Mouse (Mus musculus) spleen, postnatal 14 days (tissue): ENCODE measurements at regions not wholly inside any gene's neighbourhood (a gene's known extent, or its start where the extent isn't known, plus 50 kb on each side); places are given as distances from the start of the nearest gene placed in this dataset.

ENCODE experiments used
- DNase-seq, 2 experiments: peaks; one replicate each; pipeline ENCODE4 v3.0.0; 2021 to 2022; ENCODE audit warnings: low spot score in 2 of 2

GRCm38 (mm10) chr11:44156490-44157345 is 243.1 kb upstream of the Il12b start:
- no peak for DNase-seq

- no peak for DNase-seq
Observed at GRCm38 (mm10) chr11:44158236-44158635, 241.6 kb upstream of the Il12b start.

GRCm38 (mm10) chr11:44161734-44162418 is 238.0 kb upstream of the Il12b start:
- DNase-seq, result no peak

GRCm38 (mm10) chr11:44163049-44163448 is 236.8 kb upstream of the Il12b start:
- no peak for DNase-seq

GRCm38 (mm10) chr11:44163748-44164147 is 236.1 kb upstream of the Il12b start:
- DNase-seq, result no peak

- no peak for DNase-seq
Observed at GRCm38 (mm10) chr11:44164186-44164585, 235.7 kb upstream of the Il12b start.

GRCm38 (mm10) chr11:44167724-44168500 is 232.0 kb upstream of the Il12b start:
- no peak for DNase-seq

- DNase-seq, result no peak
Observed at GRCm38 (mm10) chr11:44172478-44172877, 227.4 kb upstream of the Il12b start.

- no peak for DNase-seq
Observed at GRCm38 (mm10) chr11:44173196-44173595, 226.7 kb upstream of the Il12b start.

GRCm38 (mm10) chr11:44174548-44174947 is 225.3 kb upstream of the Il12b start:
- DNase-seq, result no peak

GRCm38 (mm10) chr11:44179711-44180110 is 220.2 kb upstream of the Il12b start:
- DNase-seq, result no peak

GRCm38 (mm10) chr11:44183823-44184222 is 216.0 kb upstream of the Il12b start:
- no peak for DNase-seq

GRCm38 (mm10) chr11:44185218-44185890 is 214.5 kb upstream of the Il12b start:
- no peak for DNase-seq

- no peak for DNase-seq
Observed at GRCm38 (mm10) chr11:44188202-44188601, 211.7 kb upstream of the Il12b start.

- no peak for DNase-seq
Observed at GRCm38 (mm10) chr11:44193806-44194205, 206.1 kb upstream of the Il12b start.

GRCm38 (mm10) chr11:44202716-44203115 is 197.1 kb upstream of the Il12b start:
- no peak for DNase-seq

GRCm38 (mm10) chr11:44204384-44204783 is 195.5 kb upstream of the Il12b start:
- DNase-seq, result no peak

- no peak for DNase-seq
Observed at GRCm38 (mm10) chr11:44206866-44207265, 193.0 kb upstream of the Il12b start.

GRCm38 (mm10) chr11:44211871-44212441 is 187.9 kb upstream of the Il12b start:
- DNase-seq, result no peak

- DNase-seq, result no peak
Observed at GRCm38 (mm10) chr11:44214095-44214494, 185.8 kb upstream of the Il12b start.

- no peak for DNase-seq
Observed at GRCm38 (mm10) chr11:44216346-44216745, 183.5 kb upstream of the Il12b start.
